Comparison of ENCODE assay signal across 8 mouse cellular contexts in genomic region chr16:38088629-38089446, GRCm38 (mm10). TPM values are rescaled to one million over a fixed set of nuclear protein-coding genes. Genes with fewer than 3 reads are reported as not detected.
DNase-seq lines count a peak whose midpoint lies in the region; ATAC-seq and TF ChIP-seq lines count a peak whose summit lies in the region.

Gene Gsk3b (plus strand): TSS chr16:38089001.

- no peak for TF ChIP-seq CTCF in ES-Bruce4 (IDR thresholded peaks at IDR 0.05; ENCODE audit: low read depth, low read length)
- TF ChIP-seq CTCF in liver, postnatal 0 days (IDR thresholded peaks at IDR 0.05; ENCODE audit: low read depth): no peak

- peak; percentile 74 for TF ChIP-seq POLR2A in ES-Bruce4 (IDR thresholded peaks at IDR 0.05; ENCODE audit: insufficient read depth, low read length)

- peaks cover 2% of the 10 kb centered on the region for H3K4me1 ChIP-seq in ES-Bruce4 (ENCODE audit: control insufficient read depth, insufficient read depth, low read length)
- H3K4me1 ChIP-seq in forebrain, embryonic 13.5 days: peaks cover 22% of the 10 kb centered on the region
- peaks cover 13% of the 10 kb centered on the region for H3K4me1 ChIP-seq in liver, postnatal 0 days (ENCODE audit: insufficient read depth)
- peaks cover 13% of the 10 kb centered on the region for H3K4me1 ChIP-seq in neural tube, embryonic 14.5 days (ENCODE audit: control insufficient read depth, insufficient read depth, low read length)

- peak within 1 kb of the TSS; percentile 81 for H3K27ac ChIP-seq in ES-Bruce4 (ENCODE audit: insufficient read depth, low read length)
- H3K27ac ChIP-seq in forebrain, embryonic 13.5 days: peak within 1 kb of the TSS; percentile 100
- peak within 1 kb of the TSS; percentile 100 for H3K27ac ChIP-seq in liver, postnatal 0 days (ENCODE audit: low read depth)
- peak within 1 kb of the TSS; percentile 100 for H3K27ac ChIP-seq in neural tube, embryonic 14.5 days (ENCODE audit: low read depth, low read length)

- 0 out of 2 replicates have a peak, but pooled peaks have one; percentile 7 for TF ChIP-seq EP300 in ES-Bruce4 (IDR thresholded peaks at IDR 0.05; ENCODE audit: insufficient read depth, low read depth, low read length)
- no peak; the same call in 1 of the 2 replicates for TF ChIP-seq EP300 in liver, postnatal 0 days (IDR thresholded peaks at IDR 0.05; ENCODE audit: low read depth)

- H3K36me3 ChIP-seq in ES-Bruce4 (ENCODE audit: control insufficient read depth, insufficient read depth, low read length, poor library complexity, severe bottlenecking): no peaks in the 10 kb centered on the region
- H3K36me3 ChIP-seq in forebrain, embryonic 13.5 days (ENCODE audit: poor library complexity, severe bottlenecking): no peaks in the 10 kb centered on the region
- H3K36me3 ChIP-seq in liver, postnatal 0 days (replicated peaks; ENCODE audit: insufficient read depth, low read length): no peaks in the 10 kb centered on the region
- H3K36me3 ChIP-seq in neural tube, embryonic 14.5 days (ENCODE audit: control insufficient read depth, insufficient read depth, low read length): no peaks in the 10 kb centered on the region

- peak; percentile 100 for DNase-seq in heart, postnatal 10 days
- DNase-seq in large intestine, adult 2 months (ENCODE audit: low read depth, low spot score): peak; percentile 99
- DNase-seq in liver, postnatal 0 days: peak; percentile 98
- peak; percentile 99 for DNase-seq in testis, postnatal 10 days (ENCODE audit: low spot score)

- no peaks in the 10 kb centered on the region for H3K9me3 ChIP-seq in ES-Bruce4 (replicated peaks; ENCODE audit: control insufficient read depth, insufficient read depth, low read length, poor library complexity, severe bottlenecking)
- no peaks in the 10 kb centered on the region for H3K9me3 ChIP-seq in forebrain, embryonic 13.5 days (replicated peaks)
- H3K9me3 ChIP-seq in liver, postnatal 0 days (ENCODE audit: low read length): no peaks in the 10 kb centered on the region
- no peaks in the 10 kb centered on the region for H3K9me3 ChIP-seq in neural tube, embryonic 14.5 days (ENCODE audit: control insufficient read depth, low read length)

- intact Hi-C loops in heart, postnatal 10 days (cut with DNase I): loop anchor here (2.0 to 10.0 kb wide), 2 partner anchors 94 to 404 kb away; no protein-coding TSS in a partner anchor

- H3K4me2 ChIP-seq in forebrain, embryonic 13.5 days: peak within 1 kb of the TSS; percentile 91
- peak within 1 kb of the TSS; percentile 96 for H3K4me2 ChIP-seq in liver, postnatal 0 days (ENCODE audit: low read depth, low read length)
- H3K4me2 ChIP-seq in neural tube, embryonic 14.5 days (ENCODE audit: low read depth, low read length): peak within 1 kb of the TSS; percentile 85

- under 1% methylated on average over 67 of the region's 69 CpGs for WGBS in forebrain, embryonic 13.5 days
- WGBS in large intestine, adult 2 months: under 1% methylated on average over 69 of the region's 69 CpGs
- under 1% methylated on average over 67 of the region's 69 CpGs for WGBS in liver, postnatal 0 days (ENCODE audit: insufficient replicate concordance)
- WGBS in neural tube, embryonic 14.5 days: under 1% methylated on average over 63 of the region's 69 CpGs

- H3K9ac ChIP-seq in ES-Bruce4 (ENCODE audit: low read depth, poor library complexity, severe bottlenecking): peak within 1 kb of the TSS; percentile 99
- H3K9ac ChIP-seq in forebrain, embryonic 13.5 days: peak within 1 kb of the TSS; percentile 100
- H3K9ac ChIP-seq in liver, postnatal 0 days (replicated peaks): peak within 1 kb of the TSS; percentile 94
- H3K9ac ChIP-seq in neural tube, embryonic 14.5 days (replicated peaks; ENCODE audit: low read depth, low read length): peak within 1 kb of the TSS; percentile 100

- ATAC-seq in cerebellum, adult (ENCODE audit: insufficient number of reproducible peaks, low FRiP score, low TSS enrichment): peak; percentile 93
- peak; percentile 94 for ATAC-seq in forebrain, embryonic 13.5 days
- ATAC-seq in liver, postnatal 0 days: peak; percentile 89
- ATAC-seq in neural tube, embryonic 14.5 days (ENCODE audit: low read depth): peak; percentile 93

- H3K27me3 ChIP-seq in ES-Bruce4 (ENCODE audit: control insufficient read depth, insufficient read depth, low read length, poor library complexity, severe bottlenecking): no peaks in the 10 kb centered on the region
- no peaks in the 10 kb centered on the region for H3K27me3 ChIP-seq in forebrain, embryonic 13.5 days
- H3K27me3 ChIP-seq in liver, postnatal 0 days (ENCODE audit: insufficient read depth, low read length): no peaks in the 10 kb centered on the region
- H3K27me3 ChIP-seq in neural tube, embryonic 14.5 days (ENCODE audit: control insufficient read depth, insufficient read depth, low read length): no peaks in the 10 kb centered on the region

- H3K4me3 ChIP-seq in ES-Bruce4 (ENCODE audit: low read depth, low read length): peak within 1 kb of the TSS; percentile 99
- peak within 1 kb of the TSS; percentile 95 for H3K4me3 ChIP-seq in forebrain, embryonic 13.5 days
- peak within 1 kb of the TSS; percentile 90 for H3K4me3 ChIP-seq in liver, postnatal 0 days (ENCODE audit: low read depth, low read length)
- peak within 1 kb of the TSS; percentile 90 for H3K4me3 ChIP-seq in neural tube, embryonic 14.5 days (ENCODE audit: low read depth, low read length)

RNA-seq across cellular contexts. Expression of gene Gsk3b, which starts in this region (rescaled TPM):
- 47.8 and 51.6 TPM in 2 replicates for polyA plus RNA-seq in ES-Bruce4 (2011; ENCODE audit: insufficient read depth, insufficient read length, low read depth, missing spikeins)
- 140 and 143 TPM in 2 replicates for polyA plus RNA-seq in forebrain, embryonic 13.5 days (2015; fragmentation: Nextera tagmentation; extraction: Ambion mirVana)
- total RNA-seq in heart, postnatal 10 days (2021): 10 to 100 TPM; 68.7 to 69.9 TPM
- polyA plus RNA-seq in large intestine, adult 2 months (2012; rRNA removed): 7.1 and 10.7 TPM in 2 replicates
- 9.9 and 10.8 TPM in 2 replicates for polyA plus RNA-seq in liver, postnatal 0 days (2015; fragmentation: Nextera tagmentation; extraction: Ambion mirVana)
- 171 and 209 TPM in 2 replicates for polyA plus RNA-seq in neural tube, embryonic 14.5 days (2014; fragmentation: Nextera tagmentation; extraction: Ambion mirVana)

Comparison
In these comparisons a context has a peak if more than half of its experiments do, and no peak if none do; other contexts are left out.
1. Peak in every context shown above with its lines: DNase-seq, ATAC-seq, H3K4me3 ChIP-seq and H3K27ac ChIP-seq.